Mouse (Mus musculus) cerebellum, adult 2 months (tissue): ENCODE results near the gene Itga5. TPM values are rescaled to one million over a fixed set of nuclear protein-coding genes. Genes with fewer than 3 reads are reported as not detected.
A peak's percentile ranks its signal among the peaks of the same experiment; 100 is the strongest.

ENCODE experiments used
- DNase-seq, 2 experiments: peaks; one replicate each; pipeline ENCODE4 v3.0.0; 2021
- H3K27ac ChIP-seq: fragments of 200-500 bp; 2 replicates; pipeline ENCODE4 v1.5.1; 2012; ENCODE audit warnings: low read length, control low read depth, inconsistent platforms; ENCODE audit not compliant: insufficient read depth
- H3K27me3 ChIP-seq: fragments of 200-500 bp; 2 replicates; pipeline ENCODE4 v1.6.1; 2012; ENCODE audit warnings: inconsistent platforms, mild to moderate bottlenecking, low read length, moderate library complexity; ENCODE audit not compliant: control insufficient read depth, insufficient read depth
- H3K4me1 ChIP-seq: fragments of 200-500 bp; 2 replicates; pipeline ENCODE4 v1.6.1; 2011; ENCODE audit warnings: low read length; ENCODE audit not compliant: control insufficient read depth, insufficient read depth
- H3K4me3 ChIP-seq: fragments of 200-500 bp; replicated peaks from 2 replicates; pipeline ENCODE3; 2011; ENCODE audit warnings: mild to moderate bottlenecking, low read depth, low read length, control low read depth; ENCODE audit not compliant: insufficient read depth
- CTCF ChIP-seq: fragments of 200-500 bp; IDR thresholded peaks from 2 replicates; pipeline ENCODE4 v1.5.1; 2011; ENCODE audit warnings: low read depth, mild to moderate bottlenecking, control low read depth, low read length, moderate library complexity, borderline replicate concordance; ENCODE audit not compliant: insufficient read depth
- POLR2A ChIP-seq: fragments of 200-500 bp; IDR thresholded peaks from 2 replicates; pipeline ENCODE4 v1.6.1; 2011; ENCODE audit warnings: low read length, control low read depth, borderline replicate concordance; ENCODE audit not compliant: insufficient read depth
- WGBS: fragments of 180-500 bp; shearing (Covaris S2); methylation state at CpG from one replicate; pipeline ENCODE4 v1.1.7; 2018; 5-methylcytosine and 5-hydroxymethylcytosine counted together
- polyA plus RNA-seq: library from polyadenylated mRNA; depleted of rRNA; stranded (reverse); fragments of >200 nt; gene quantifications from 2 replicates; pipeline ENCODE4 v1.2.3, GENCODE M21; 2012; rRNA removed

Gene Itga5
- polyA plus RNA-seq, 1 experiment, result 1.6 TPM

GRCm38 (mm10) chr15:103298861-103299616 is 67.5 kb downstream of the Itga5 start:
- WGBS, result 75% methylated on average over 5 of the region's 5 CpGs
- peaks cover 9% of the 10 kb centered on the region for H3K4me1 ChIP-seq
- peak in 1 of 2 experiments; percentile 14 for DNase-seq
- H3K4me3 ChIP-seq, result no peak overlapping the region
- TF ChIP-seq POLR2A (no peak), CTCF (no peak)
- H3K27me3 ChIP-seq, result no peaks in the 10 kb centered on the region
- H3K27ac ChIP-seq, result 0 out of 2 replicates have a peak overlapping the region, but pooled peaks have one; percentile 22

- TF ChIP-seq CTCF, result no peak
- no peak for TF ChIP-seq POLR2A
- peaks cover 6% of the 10 kb centered on the region; the same call in 1 of the 2 replicates for H3K4me1 ChIP-seq
- WGBS, result 73% methylated on average over 3 of the region's 3 CpGs
- H3K27ac ChIP-seq, result no peak overlapping the region
- no peak for DNase-seq
- no peaks in the 10 kb centered on the region for H3K27me3 ChIP-seq
- H3K4me3 ChIP-seq, result no peak overlapping the region
Observed at GRCm38 (mm10) chr15:103298026-103298425, 68.5 kb downstream of the Itga5 start.

- peaks cover 6% of the 10 kb centered on the region; the same call in 1 of the 2 replicates for H3K4me1 ChIP-seq
- H3K27me3 ChIP-seq, result no peaks in the 10 kb centered on the region
- WGBS, result 72% methylated on average over 6 of the region's 6 CpGs
- DNase-seq, result no peak
- TF ChIP-seq POLR2A (no peak), CTCF (no peak)
- H3K4me3 ChIP-seq, result no peak overlapping the region
- H3K27ac ChIP-seq, result no peak overlapping the region
Observed at GRCm38 (mm10) chr15:103297313-103297712, 69.2 kb downstream of the Itga5 start.

GRCm38 (mm10) chr15:103295851-103296250 is 70.7 kb downstream of the Itga5 start:
- DNase-seq, result no peak
- H3K27ac ChIP-seq, result no peak overlapping the region
- H3K27me3 ChIP-seq, result no peaks in the 10 kb centered on the region
- TF ChIP-seq POLR2A (no peak), CTCF (no peak)
- H3K4me3 ChIP-seq, result no peak overlapping the region
- 26% methylated on average over 5 of the region's 5 CpGs for WGBS
- H3K4me1 ChIP-seq, result peaks cover 6% of the 10 kb centered on the region; the same call in 1 of the 2 replicates

GRCm38 (mm10) chr15:103294649-103295048 is 71.9 kb downstream of the Itga5 start:
- Histone ChIP-seq H3K27me3 (no peaks in the 10 kb centered on the region), H3K4me1 (peaks cover 6% of the 10 kb centered on the region; the same call in 1 of the 2 replicates), H3K27ac (no peak overlapping the region), H3K4me3 (no peak overlapping the region)
- DNase-seq, result no peak
- TF ChIP-seq POLR2A, result no peak
- TF ChIP-seq CTCF, result no peak
- WGBS, result 88% methylated on average over 2 of the region's 2 CpGs

Other genes starting within 250 kb of the Itga5 start
- 17.8 and 20.1 TPM in 2 replicates for gene Smug1, start 199.7 kb downstream of the Itga5 start, polyA plus RNA-seq
- 49.4 and 52.7 TPM in 2 replicates for gene Cbx5, start 126.9 kb downstream of the Itga5 start, polyA plus RNA-seq
- 318 and 320 TPM in 2 replicates for gene Hnrnpa1, start 126.3 kb downstream of the Itga5 start, polyA plus RNA-seq
- gene Nfe2, start 108.4 kb downstream of the Itga5 start, polyA plus RNA-seq, result 0.28 and 0.57 TPM in 2 replicates
- 110 and 117 TPM in 2 replicates for gene Copz1, start 94.0 kb downstream of the Itga5 start, polyA plus RNA-seq
- gene Gpr84, start 56.2 kb downstream of the Itga5 start, polyA plus RNA-seq, result 0.43 and 0.62 TPM in 2 replicates
- gene Zfp385a, start 26.7 kb downstream of the Itga5 start, polyA plus RNA-seq, result 91.4 and 96.6 TPM in 2 replicates
- gene Gtsf1, start 63.7 kb upstream of the Itga5 start, polyA plus RNA-seq, result 0.16 TPM in 1 of 2 replicates, not detected in the other
- gene Gtsf2, start 81.7 kb upstream of the Itga5 start, polyA plus RNA-seq, result 0.38 and 1.4 TPM in 2 replicates
- gene Nckap1l, start 87.0 kb upstream of the Itga5 start, polyA plus RNA-seq, result 2.0 and 2.2 TPM in 2 replicates
- 57.5 and 62.5 TPM in 2 replicates for gene Pde1b, start 136.3 kb upstream of the Itga5 start, polyA plus RNA-seq
- gene Ppp1r1a, start 171.2 kb upstream of the Itga5 start, polyA plus RNA-seq, result 28.3 and 30.0 TPM in 2 replicates
- 0.40 TPM in 1 of 2 replicates, not detected in the other for gene Glycam1, start 198.3 kb upstream of the Itga5 start, polyA plus RNA-seq